14 mouse cellular contexts compared by ENCODE assay signal in the genomic region with DNA sequence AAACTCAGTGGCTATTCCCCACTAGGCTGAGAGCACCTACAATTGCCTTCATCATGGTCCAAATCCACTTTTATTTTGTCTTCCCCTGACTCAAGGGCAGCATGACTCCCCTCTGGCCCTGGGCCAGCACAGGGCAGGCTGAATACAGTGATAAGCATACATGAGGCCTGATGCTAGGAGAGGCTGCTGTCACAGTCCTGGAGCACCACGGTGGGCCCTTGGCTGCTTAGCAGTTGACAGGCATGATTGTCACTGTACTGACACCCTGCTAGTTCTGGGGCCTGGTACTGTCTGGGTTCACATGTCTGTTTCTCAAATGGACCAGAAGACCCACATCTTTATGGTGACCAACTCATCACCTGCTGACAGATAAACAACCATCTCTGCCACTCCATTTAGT.
DNase-seq lines count a peak whose midpoint lies in the region; ATAC-seq and TF ChIP-seq lines count a peak whose summit lies in the region.
"Had no signal": no experiment of that assay in that cellular context is flagged by ENCODE, and none has a peak within 500 bp of the region (broad histone marks: within the 10 kb centered on the region; RNA-seq: fewer than 3 reads in every experiment).

No protein-coding gene starts in this region.

- ATAC-seq in heart, embryonic 12.5 days (ENCODE audit: insufficient number of reproducible peaks, low FRiP score), result peak; percentile 63; the same call in 1 of the 2 replicates
- ATAC-seq: intestine, embryonic 15.5 days had no signal

- no peak overlapping the region for H3K4me2 ChIP-seq in heart, embryonic 12.5 days
- H3K4me2 ChIP-seq: embryonic facial prominence, embryonic 12.5 days; intestine, embryonic 15.5 days; kidney, embryonic 15.5 days; limb, embryonic 15.5 days; lung, embryonic 15.5 days had no signal

- H3K4me1 ChIP-seq in heart, embryonic 12.5 days (replicated peaks), result peaks cover 35% of the 10 kb centered on the region
- peaks cover 22% of the 10 kb centered on the region for H3K4me1 ChIP-seq in heart, embryonic 10.5 days
- H3K4me1 ChIP-seq: embryonic facial prominence, embryonic 12.5 days; intestine, embryonic 15.5 days; kidney, embryonic 15.5 days; limb, embryonic 15.5 days; lung, embryonic 15.5 days had no signal

- no peaks in the 10 kb centered on the region for H3K27me3 ChIP-seq in heart, embryonic 12.5 days (replicated peaks)
- H3K27me3 ChIP-seq in heart, embryonic 10.5 days (ENCODE audit: insufficient read depth, poor library complexity, severe bottlenecking), result 0 out of 2 replicates have a peak, but pooled peaks cover 13% of the 10 kb centered on the region
- H3K27me3 ChIP-seq: embryonic facial prominence, embryonic 12.5 days; intestine, embryonic 15.5 days; kidney, embryonic 15.5 days; limb, embryonic 15.5 days; lung, embryonic 15.5 days had no signal

- 16% methylated on average over 1 of the region's 1 CpGs for WGBS in heart, embryonic 12.5 days
- 48% methylated on average over 1 of the region's 1 CpGs for WGBS in heart, embryonic 10.5 days

- no peak for TF ChIP-seq CTCF in left cerebral cortex, adult 2 months (IDR thresholded peaks at IDR 0.05)

- H3K27ac ChIP-seq in heart, embryonic 12.5 days (ENCODE audit: poor library complexity, severe bottlenecking), result 0 out of 2 replicates have a peak overlapping the region, but pooled peaks have one; percentile 18
- no peak overlapping the region for H3K27ac ChIP-seq in heart, embryonic 10.5 days
- H3K27ac ChIP-seq in left cerebral cortex, adult 2 months, result peak overlapping the region; percentile 78
- H3K27ac ChIP-seq: embryonic facial prominence, embryonic 12.5 days; intestine, embryonic 15.5 days; kidney, embryonic 15.5 days; limb, embryonic 15.5 days; lung, embryonic 15.5 days had no signal

- intact Hi-C loops in left cerebral cortex, adult 2 months (cut with DNase I), result no loop called here
- intact Hi-C loops in left cerebral cortex, postnatal 10 days (cut with DNase I), result no loop called here

- H3K9me3 ChIP-seq in heart, embryonic 12.5 days (replicated peaks), result no peaks in the 10 kb centered on the region
- H3K9me3 ChIP-seq in heart, embryonic 10.5 days, result no peaks in the 10 kb centered on the region
- H3K9me3 ChIP-seq: embryonic facial prominence, embryonic 12.5 days; intestine, embryonic 15.5 days; kidney, embryonic 15.5 days; limb, embryonic 15.5 days; lung, embryonic 15.5 days had no signal

- no peaks in the 10 kb centered on the region for H3K36me3 ChIP-seq in heart, embryonic 12.5 days
- no peaks in the 10 kb centered on the region for H3K36me3 ChIP-seq in heart, embryonic 10.5 days
- H3K36me3 ChIP-seq: embryonic facial prominence, embryonic 12.5 days; intestine, embryonic 15.5 days; kidney, embryonic 15.5 days; limb, embryonic 15.5 days; lung, embryonic 15.5 days had no signal

- H3K9ac ChIP-seq in heart, embryonic 12.5 days, result no peak overlapping the region
- H3K9ac ChIP-seq: embryonic facial prominence, embryonic 12.5 days; intestine, embryonic 15.5 days; kidney, embryonic 15.5 days; limb, embryonic 15.5 days; lung, embryonic 15.5 days had no signal

- no peak for DNase-seq in heart, embryonic 10.5 days (ENCODE audit: low spot score)
- DNase-seq in left cerebral cortex, adult 2 months (ENCODE audit: extremely low spot score in 1 of 2, low spot score in 2 of 2), result no peak
- DNase-seq in left cerebral cortex, postnatal 10 days (ENCODE audit: extremely low spot score in 1 of 2, low spot score in 2 of 2), result no peak
- peak; percentile 8 for DNase-seq in spleen, adult 12 weeks (ENCODE audit: low spot score)
- DNase-seq in spleen, adult 18-20 months, result no peak
- DNase-seq in lung, postnatal 10 days, result no peak
- DNase-seq: cerebellum, adult 11 months; thymus, adult 2 months had no signal

- no peak overlapping the region for H3K4me3 ChIP-seq in heart, embryonic 12.5 days
- H3K4me3 ChIP-seq in heart, embryonic 10.5 days, result no peak overlapping the region
- no peak overlapping the region for H3K4me3 ChIP-seq in left cerebral cortex, adult 2 months
- H3K4me3 ChIP-seq: embryonic facial prominence, embryonic 12.5 days; intestine, embryonic 15.5 days; kidney, embryonic 15.5 days; limb, embryonic 15.5 days; lung, embryonic 15.5 days had no signal
